Mouse (Mus musculus): ENCODE data around the gene Efna4. TPM values are rescaled to one million over a fixed set of nuclear protein-coding genes. Genes with fewer than 3 reads are reported as not detected.

Efna4 gene
- polyA plus RNA-seq, 2 experiments: 0.62 to 0.92 TPM

DNA sequence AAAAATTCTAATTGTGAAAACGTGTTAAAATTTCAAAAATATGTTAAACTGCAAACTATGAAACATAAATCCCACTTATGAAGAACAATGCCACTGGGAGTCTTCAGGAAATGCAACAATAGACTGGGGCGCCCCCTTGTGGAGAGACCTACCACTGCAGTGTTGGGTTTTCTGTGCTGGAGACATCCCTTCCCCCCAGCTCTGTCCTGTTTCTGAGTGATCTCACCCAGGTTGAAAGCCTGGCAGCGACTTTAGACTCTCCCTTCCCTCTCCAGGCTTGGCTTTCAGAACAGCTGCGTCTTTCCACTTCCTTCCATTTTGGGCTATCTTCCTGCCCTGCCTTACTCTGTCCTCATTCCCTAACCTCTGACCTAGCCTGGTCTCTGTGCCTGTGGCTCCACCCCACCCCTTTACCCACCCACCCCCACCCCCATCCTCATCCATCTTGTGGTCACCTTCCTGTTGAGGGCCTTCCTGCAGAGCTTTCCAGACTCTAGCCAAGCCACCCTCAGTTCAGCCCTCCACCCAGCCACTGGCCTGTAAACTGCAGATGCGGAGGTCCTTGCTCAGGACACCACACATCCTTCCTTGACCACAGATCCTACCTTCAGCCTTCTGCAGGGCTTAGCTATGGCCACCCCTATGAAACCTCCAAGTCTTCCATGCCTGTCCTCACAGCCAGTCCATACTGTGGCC, 17.1 kb upstream of the Efna4 start:
- peak; percentile 87 for TF ChIP-seq CTCF (IDR thresholded peaks at IDR 0.05; ENCODE audit: low read depth)
- no peak for TF ChIP-seq EP300 (IDR thresholded peaks at IDR 0.05; ENCODE audit: low read depth)
- Histone ChIP-seq H3K4me1 (replicated peaks; ENCODE audit: control insufficient read depth in 2 of 2, insufficient read depth in 2 of 2, low read length in 1 of 2) (no peaks in the 10 kb centered on the region), H3K27me3 (ENCODE audit: control insufficient read depth, insufficient read depth, low read length) (peaks cover 12% of the 10 kb centered on the region), H3K4me3 (ENCODE audit: insufficient read depth in 1 of 2, low read depth in 2 of 2, low read length in 2 of 2) (no peak overlapping the region), H3K36me3 (replicated peaks; ENCODE audit: control insufficient read depth, insufficient read depth, low read depth) (no peaks in the 10 kb centered on the region), H3K4me2 (ENCODE audit: low read depth) (no peak overlapping the region), H3K9me3 (ENCODE audit: control insufficient read depth, low read length) (no peaks in the 10 kb centered on the region), H3K27ac (no peak overlapping the region), H3K9ac (replicated peaks) (no peak overlapping the region)
- DNase-seq (ENCODE audit: low read depth in 3 of 3, low spot score in 3 of 3) (no peak), ATAC-seq (ENCODE audit: insufficient read depth) (no peak)
- 10% methylated on average over 5 of the region's 5 CpGs for WGBS (ENCODE audit: insufficient replicate concordance)

DNA sequence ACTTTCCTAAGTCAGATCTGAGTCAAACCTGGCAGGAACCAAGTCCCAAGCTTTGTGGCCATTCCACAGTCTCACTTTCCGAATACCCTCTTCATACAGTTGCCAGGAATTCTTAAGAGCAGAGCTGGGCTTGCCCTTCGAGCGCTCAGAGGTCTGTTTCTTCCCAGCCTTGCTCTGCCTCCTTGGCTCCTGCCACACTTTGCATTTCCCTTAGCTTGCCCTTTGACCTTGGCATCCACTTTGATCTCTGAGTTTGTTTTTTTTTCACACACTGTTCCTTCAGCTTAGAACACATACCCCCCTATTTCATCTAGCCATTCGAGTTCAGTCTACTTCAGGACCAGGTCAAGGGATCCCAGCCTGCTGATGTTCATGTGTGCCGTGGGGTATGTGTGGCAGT, 13.4 kb upstream of the Efna4 start:
- Histone ChIP-seq H3K27ac (no peak overlapping the region), H3K4me2 (ENCODE audit: low read depth) (no peak overlapping the region), H3K4me1 (replicated peaks; ENCODE audit: control insufficient read depth in 2 of 2, insufficient read depth in 2 of 2, low read length in 1 of 2) (no peaks in the 10 kb centered on the region; a peak in 1 of 4 replicates), H3K27me3 (ENCODE audit: control insufficient read depth, insufficient read depth, low read length) (peaks cover 29% of the 10 kb centered on the region), H3K9ac (replicated peaks) (no peak overlapping the region), H3K9me3 (ENCODE audit: control insufficient read depth, low read length) (no peaks in the 10 kb centered on the region), H3K4me3 (ENCODE audit: insufficient read depth in 1 of 2, low read depth in 2 of 2, low read length in 2 of 2) (no peak overlapping the region), H3K36me3 (replicated peaks; ENCODE audit: control insufficient read depth, insufficient read depth, low read depth) (no peaks in the 10 kb centered on the region)
- no peak for DNase-seq (ENCODE audit: low read depth in 3 of 3, low spot score in 3 of 3)
- 64% methylated on average over 5 of the region's 5 CpGs for WGBS (ENCODE audit: insufficient replicate concordance)
- no peak for ATAC-seq (ENCODE audit: insufficient read depth)
- TF ChIP-seq EP300 (IDR thresholded peaks at IDR 0.05; ENCODE audit: low read depth): no peak
- no peak for TF ChIP-seq CTCF (IDR thresholded peaks at IDR 0.05; ENCODE audit: low read depth)

DNA sequence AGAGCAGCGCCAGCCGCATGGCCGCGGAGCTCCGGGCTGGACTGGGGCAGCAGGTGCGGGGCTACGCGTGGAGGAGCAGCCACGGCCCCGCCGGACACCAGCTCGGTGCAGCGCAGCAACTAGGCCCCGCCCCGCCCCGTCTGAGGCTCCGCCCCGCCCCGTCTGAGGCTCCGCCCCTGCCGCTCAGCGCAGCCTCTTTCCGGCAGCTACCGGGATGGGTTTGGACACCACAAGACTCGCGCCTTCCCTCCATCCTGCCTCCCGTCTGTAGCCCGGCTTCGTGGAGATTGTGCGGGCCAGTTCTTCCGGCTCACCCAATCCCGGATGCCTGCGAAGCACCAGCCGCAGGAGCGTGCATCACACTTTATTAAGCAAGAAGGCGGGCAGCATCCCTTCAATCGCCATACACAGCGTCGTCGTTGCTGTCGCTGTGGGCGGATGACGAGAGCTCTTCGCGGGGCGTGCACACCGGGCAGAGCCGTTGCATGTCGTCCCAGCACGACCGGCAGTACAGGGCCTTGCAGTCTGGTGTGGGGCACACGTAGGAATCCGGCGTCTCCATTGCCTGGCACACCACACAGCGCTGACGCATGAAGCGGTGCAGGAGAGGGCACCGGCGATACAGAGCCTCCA, 12.2 kb upstream of the Efna4 start, which contains the start of gene Adam15:
Gene Adam15, minus strand, starts transcription at position 128 of the 633 bp plus-strand sequence.
- no peak within 1 kb of the TSS for H3K9ac ChIP-seq (replicated peaks)
- no peaks in the 10 kb centered on the region for H3K9me3 ChIP-seq (ENCODE audit: control insufficient read depth, low read length)
- 1% methylated on average over 57 of the region's 59 CpGs for WGBS (ENCODE audit: insufficient replicate concordance)
- no peaks in the 10 kb centered on the region for H3K36me3 ChIP-seq (replicated peaks; ENCODE audit: control insufficient read depth, insufficient read depth, low read depth)
- TF ChIP-seq EP300 (IDR thresholded peaks at IDR 0.05; ENCODE audit: low read depth): no peak
- TF ChIP-seq CTCF (IDR thresholded peaks at IDR 0.05; ENCODE audit: low read depth): no peak
- no peak within 1 kb of the TSS for H3K27ac ChIP-seq
- peaks cover 29% of the 10 kb centered on the region for H3K27me3 ChIP-seq (ENCODE audit: control insufficient read depth, insufficient read depth, low read length)
- peak; percentile 75 for ATAC-seq (ENCODE audit: insufficient read depth)
- no peaks in the 10 kb centered on the region; a peak in 1 of 4 replicates for H3K4me1 ChIP-seq (replicated peaks; ENCODE audit: control insufficient read depth in 2 of 2, insufficient read depth in 2 of 2, low read length in 1 of 2)
- DNase-seq (ENCODE audit: low read depth in 3 of 3, low spot score in 3 of 3): peak in 1 of 3 experiments; percentile 36
- H3K4me3 ChIP-seq (ENCODE audit: insufficient read depth in 1 of 2, low read depth in 2 of 2, low read length in 2 of 2): peak within 1 kb of the TSS; percentile 41 to 57
- H3K4me2 ChIP-seq (ENCODE audit: low read depth): peak within 1 kb of the TSS; percentile 71

DNA sequence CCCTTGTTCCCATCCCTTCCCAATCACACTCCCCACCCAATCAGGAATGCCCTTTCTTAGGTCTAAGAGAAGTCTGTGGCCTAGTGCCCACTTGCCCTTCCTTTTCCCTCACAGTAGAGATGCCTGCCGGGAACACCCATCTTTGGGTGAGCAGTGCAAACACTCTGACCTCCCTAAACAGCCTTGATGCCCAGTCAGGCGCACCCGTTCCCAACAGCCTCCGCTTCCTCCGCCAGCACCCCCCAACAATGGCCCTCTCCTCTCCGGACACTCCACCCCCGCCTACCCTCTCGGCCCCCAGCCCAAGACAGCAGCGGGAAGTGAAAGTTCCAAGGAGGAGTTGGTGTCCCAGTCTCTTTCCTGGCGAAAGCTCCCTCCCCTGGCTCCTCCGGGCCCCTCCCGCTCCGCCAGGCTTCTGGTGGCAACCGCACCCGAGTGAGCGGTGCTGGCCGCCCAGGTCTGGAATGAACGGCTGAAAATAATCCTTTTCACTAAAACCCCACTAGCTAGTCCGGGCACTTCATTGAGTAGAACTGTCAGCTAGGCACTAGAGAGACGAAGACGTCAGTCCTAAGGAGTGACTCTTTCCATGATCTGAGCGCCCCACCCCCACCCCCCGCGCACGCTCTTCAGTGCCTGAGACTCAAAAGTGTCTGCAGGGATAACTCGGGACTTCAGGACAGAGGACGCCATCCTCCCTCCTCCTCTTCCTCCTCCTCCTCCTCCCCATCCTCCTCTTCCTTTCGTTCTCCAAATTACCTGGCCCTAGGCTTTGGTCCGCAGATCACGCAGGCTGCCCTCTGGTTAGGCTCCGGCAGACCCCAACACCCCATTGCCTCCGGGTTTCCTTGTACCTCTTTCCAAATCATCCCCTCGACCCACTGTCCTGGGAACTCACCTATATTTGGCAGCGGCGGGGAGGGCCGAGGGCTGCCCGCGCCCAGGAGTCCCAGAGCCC, 11.4 kb upstream of the Efna4 start:
- 3% methylated on average over 38 of the region's 38 CpGs for WGBS (ENCODE audit: insufficient replicate concordance)
- Histone ChIP-seq H3K27me3 (ENCODE audit: control insufficient read depth, insufficient read depth, low read length) (peaks cover 29% of the 10 kb centered on the region), H3K9me3 (ENCODE audit: control insufficient read depth, low read length) (no peaks in the 10 kb centered on the region), H3K36me3 (replicated peaks; ENCODE audit: control insufficient read depth, insufficient read depth, low read depth) (no peaks in the 10 kb centered on the region), H3K4me1 (replicated peaks; ENCODE audit: control insufficient read depth in 2 of 2, insufficient read depth in 2 of 2, low read length in 1 of 2) (no peaks in the 10 kb centered on the region; a peak in 1 of 4 replicates), H3K27ac (no peak overlapping the region), H3K4me3 (ENCODE audit: insufficient read depth in 1 of 2, low read depth in 2 of 2, low read length in 2 of 2) (peak overlapping the region; percentile 41 to 57), H3K4me2 (ENCODE audit: low read depth) (peak overlapping the region; percentile 71), H3K9ac (replicated peaks) (no peak overlapping the region)
- no peak for TF ChIP-seq CTCF (IDR thresholded peaks at IDR 0.05; ENCODE audit: low read depth)
- no peak for TF ChIP-seq EP300 (IDR thresholded peaks at IDR 0.05; ENCODE audit: low read depth)
- ATAC-seq (ENCODE audit: insufficient read depth) (no peak; the same call in 1 of the 2 replicates), DNase-seq (ENCODE audit: low read depth in 3 of 3, low spot score in 3 of 3) (no peak)

Data from liver, embryonic 14.5 days (tissue).